20 mouse cellular contexts compared by ENCODE assay signal in the genomic region with DNA sequence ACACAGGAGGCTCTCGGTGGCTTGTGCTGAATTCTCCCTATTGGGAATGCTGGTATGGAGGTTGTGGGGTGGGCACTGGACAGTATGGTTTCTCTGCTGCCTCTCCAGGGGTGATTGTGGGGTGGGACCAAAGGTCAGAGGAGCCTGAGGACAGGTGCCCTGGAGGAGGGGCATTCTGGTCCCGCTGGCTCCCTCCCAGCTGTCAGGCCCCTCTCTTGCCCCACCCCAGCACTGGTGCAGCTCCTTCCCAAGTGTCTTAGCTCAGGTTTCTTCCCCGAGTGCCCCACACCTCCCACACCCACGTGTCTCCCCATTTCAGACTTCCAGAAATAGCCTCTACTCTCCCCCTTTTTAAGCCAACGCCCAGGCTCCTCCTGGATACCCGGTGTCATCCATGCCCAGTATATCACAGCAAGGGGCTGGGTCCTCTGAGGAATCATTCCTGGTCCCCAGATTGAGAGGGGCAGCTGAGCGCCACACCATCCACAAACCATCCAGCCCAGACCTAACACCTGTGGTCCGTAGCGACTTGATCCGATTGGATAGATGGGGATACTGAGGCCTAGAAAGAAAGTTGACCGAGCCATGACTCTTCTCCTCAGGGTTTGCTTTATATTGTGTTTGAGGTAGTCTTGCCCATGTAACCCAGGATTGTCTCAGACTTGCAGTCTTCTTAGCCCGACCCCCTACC. TPM values are rescaled to one million over a fixed set of nuclear protein-coding genes. Genes with fewer than 3 reads are reported as not detected.
DNase-seq lines count a peak whose midpoint lies in the region; ATAC-seq and TF ChIP-seq lines count a peak whose summit lies in the region.
"Had no signal": no experiment of that assay in that cellular context is flagged by ENCODE, and none has a peak within 500 bp of the region (broad histone marks: within the 10 kb centered on the region; RNA-seq: fewer than 3 reads in every experiment).

No protein-coding gene starts in this region.

- intact Hi-C loops in gastrocnemius, adult 2 months (cut with DNase I), result loop anchor here (2.0 kb wide), 1 partner anchor 22 kb away; no protein-coding TSS in a partner anchor

- H3K9ac ChIP-seq in hindbrain, postnatal 0 days (replicated peaks; ENCODE audit: low read length), result no peak overlapping the region
- no peak overlapping the region for H3K9ac ChIP-seq in hindbrain, embryonic 13.5 days
- no peak overlapping the region for H3K9ac ChIP-seq in neural tube, embryonic 15.5 days (replicated peaks)
- H3K9ac ChIP-seq: forebrain, embryonic 15.5 days; liver, postnatal 0 days had no signal

- H3K4me2 ChIP-seq in hindbrain, postnatal 0 days (ENCODE audit: low read depth, low read length), result no peak overlapping the region
- no peak overlapping the region for H3K4me2 ChIP-seq in hindbrain, embryonic 13.5 days
- no peak overlapping the region for H3K4me2 ChIP-seq in neural tube, embryonic 15.5 days
- H3K4me2 ChIP-seq: forebrain, embryonic 15.5 days had no signal

- DNase-seq in gastrocnemius, adult 2 months, result peak; percentile 65
- no peak for DNase-seq in gastrocnemius, postnatal 25 days
- DNase-seq in hindbrain, postnatal 0 days (ENCODE audit: low spot score), result no peak
- no peak for DNase-seq in limb, embryonic 10.5 days (ENCODE audit: low spot score)
- DNase-seq in thymus, postnatal 4 days, result no peak
- DNase-seq in spleen, postnatal 36 days (ENCODE audit: low spot score in 2 of 2), result no peak
- DNase-seq: adrenal gland, postnatal 14 days; cerebellum, adult 2 months; cerebellum, postnatal 36 days; embryo, embryonic 11 days; gastrocnemius, postnatal 36 days; heart, adult 2 months; kidney, adult 18-20 months; kidney, postnatal 4 days; liver, postnatal 0 days; thymus, adult 18-20 months had no signal

- no peak overlapping the region for H3K4me3 ChIP-seq in gastrocnemius, adult 2 months
- H3K4me3 ChIP-seq in hindbrain, postnatal 0 days (ENCODE audit: low read length), result no peak overlapping the region
- no peak overlapping the region for H3K4me3 ChIP-seq in hindbrain, embryonic 13.5 days
- H3K4me3 ChIP-seq in limb, embryonic 10.5 days, result no peak overlapping the region
- H3K4me3 ChIP-seq in neural tube, embryonic 15.5 days (replicated peaks), result no peak overlapping the region
- H3K4me3 ChIP-seq: forebrain, embryonic 15.5 days; heart, adult 2 months had no signal

- no peak for ATAC-seq in hindbrain, postnatal 0 days
- ATAC-seq in hindbrain, embryonic 13.5 days (ENCODE audit: low FRiP score), result no peak
- no peak for ATAC-seq in neural tube, embryonic 15.5 days (ENCODE audit: low FRiP score)
- ATAC-seq: CD4-positive, CD25-positive, alpha-beta regulatory T cell, adult 4 months; forebrain, embryonic 15.5 days; liver, postnatal 0 days had no signal

- 89% methylated on average over 12 of the region's 12 CpGs for WGBS in hindbrain, postnatal 0 days
- WGBS in hindbrain, embryonic 13.5 days, result 89% methylated on average over 12 of the region's 12 CpGs
- 83% methylated on average over 12 of the region's 12 CpGs for WGBS in limb, embryonic 10.5 days
- WGBS in neural tube, embryonic 15.5 days, result 89% methylated on average over 12 of the region's 12 CpGs

- no peaks in the 10 kb centered on the region for H3K27me3 ChIP-seq in hindbrain, postnatal 0 days (ENCODE audit: insufficient read depth, low read length)
- H3K27me3 ChIP-seq in hindbrain, embryonic 13.5 days, result no peaks in the 10 kb centered on the region
- H3K27me3 ChIP-seq in limb, embryonic 10.5 days (ENCODE audit: low read depth, poor library complexity, severe bottlenecking), result no peaks in the 10 kb centered on the region
- no peaks in the 10 kb centered on the region for H3K27me3 ChIP-seq in neural tube, embryonic 15.5 days (replicated peaks)
- H3K27me3 ChIP-seq: forebrain, embryonic 15.5 days had no signal

- peaks cover 3% of the 10 kb centered on the region; the same call in 1 of the 2 replicates for H3K36me3 ChIP-seq in hindbrain, postnatal 0 days (ENCODE audit: insufficient read depth, low read length)
- H3K36me3 ChIP-seq in hindbrain, embryonic 13.5 days, result peaks cover 30% of the 10 kb centered on the region
- peaks cover 16% of the 10 kb centered on the region for H3K36me3 ChIP-seq in limb, embryonic 10.5 days
- H3K36me3 ChIP-seq in neural tube, embryonic 15.5 days, result peaks cover 10% of the 10 kb centered on the region; the same call in 1 of the 2 replicates

- TF ChIP-seq CTCF in gastrocnemius, adult 2 months (IDR thresholded peaks at IDR 0.05), result no peak
- TF ChIP-seq CTCF in hindbrain, postnatal 0 days (IDR thresholded peaks at IDR 0.05; ENCODE audit: low read depth), result no peak

- no peaks in the 10 kb centered on the region for H3K4me1 ChIP-seq in hindbrain, postnatal 0 days (ENCODE audit: insufficient read depth, low read length)
- H3K4me1 ChIP-seq in hindbrain, embryonic 13.5 days (replicated peaks), result peaks cover 10% of the 10 kb centered on the region; the same call in 1 of the 2 replicates
- H3K4me1 ChIP-seq in limb, embryonic 10.5 days, result peaks cover 26% of the 10 kb centered on the region
- peaks cover 3% of the 10 kb centered on the region; the same call in 1 of the 2 replicates for H3K4me1 ChIP-seq in neural tube, embryonic 15.5 days
- H3K4me1 ChIP-seq: forebrain, embryonic 15.5 days had no signal

- H3K9me3 ChIP-seq in hindbrain, postnatal 0 days (ENCODE audit: low read length), result no peaks in the 10 kb centered on the region
- no peaks in the 10 kb centered on the region for H3K9me3 ChIP-seq in hindbrain, embryonic 13.5 days
- no peaks in the 10 kb centered on the region for H3K9me3 ChIP-seq in limb, embryonic 10.5 days (replicated peaks)
- H3K9me3 ChIP-seq in neural tube, embryonic 15.5 days (replicated peaks), result no peaks in the 10 kb centered on the region
- H3K9me3 ChIP-seq: forebrain, embryonic 15.5 days had no signal

- peak overlapping the region; percentile 82 for H3K27ac ChIP-seq in gastrocnemius, adult 2 months
- H3K27ac ChIP-seq in hindbrain, postnatal 0 days, result peak overlapping the region; percentile 3; the same call in 1 of the 2 replicates
- H3K27ac ChIP-seq in hindbrain, embryonic 13.5 days, result no peak overlapping the region
- 0 out of 2 replicates have a peak overlapping the region, but pooled peaks have one; percentile 4 for H3K27ac ChIP-seq in limb, embryonic 10.5 days
- peak overlapping the region; percentile 29; the same call in 1 of the 2 replicates for H3K27ac ChIP-seq in neural tube, embryonic 15.5 days (replicated peaks)
- H3K27ac ChIP-seq: forebrain, embryonic 15.5 days had no signal

RNA-seq across cellular contexts. Expression of a gene that starts 24.4 kb away (rescaled TPM):
- total RNA-seq in gastrocnemius, adult 2 months (2021), result 10 to 100 TPM; 13.8 to 17.0 TPM
- 10 to 100 TPM; 15.4 to 18.0 TPM for total RNA-seq in gastrocnemius, postnatal 25 days (2021)
- 72.9 and 80.6 TPM in 2 replicates for total RNA-seq in hindbrain, postnatal 0 days (2014; rRNA removed)
- 14.0 and 14.2 TPM in 2 replicates for polyA plus RNA-seq in hindbrain, postnatal 0 days (2015; fragmentation: Nextera tagmentation; extraction: Ambion mirVana)
- 17.4 and 18.4 TPM in 2 replicates for polyA plus RNA-seq in hindbrain, embryonic 13.5 days (2015; fragmentation: Nextera tagmentation; extraction: Ambion mirVana)
- polyA plus RNA-seq in limb, embryonic 10.5 days (2016; fragmentation: Nextera tagmentation; extraction: Ambion mirVana), result 9.5 and 10.3 TPM in 2 replicates
- 20.9 and 21.4 TPM in 2 replicates for polyA plus RNA-seq in neural tube, embryonic 15.5 days (2015; fragmentation: Nextera tagmentation; extraction: Ambion mirVana)

RNA-seq across cellular contexts. Expression of a gene that starts 44.4 kb away (rescaled TPM):
- 1 to 10 TPM; 5.8 to 7.1 TPM for total RNA-seq in gastrocnemius, adult 2 months (2021)
- total RNA-seq in gastrocnemius, postnatal 25 days (2021), result 1 to 10 TPM; 5.1 TPM
- 22.8 and 68.5 TPM in 2 replicates for total RNA-seq in hindbrain, postnatal 0 days (2014; rRNA removed)
- 25.6 and 25.9 TPM in 2 replicates for polyA plus RNA-seq in hindbrain, postnatal 0 days (2015; fragmentation: Nextera tagmentation; extraction: Ambion mirVana)
- 35.1 and 37.8 TPM in 2 replicates for polyA plus RNA-seq in hindbrain, embryonic 13.5 days (2015; fragmentation: Nextera tagmentation; extraction: Ambion mirVana)
- polyA plus RNA-seq in limb, embryonic 10.5 days (2016; fragmentation: Nextera tagmentation; extraction: Ambion mirVana), result 42.0 and 45.2 TPM in 2 replicates
- 30.1 and 33.0 TPM in 2 replicates for polyA plus RNA-seq in neural tube, embryonic 15.5 days (2015; fragmentation: Nextera tagmentation; extraction: Ambion mirVana)

RNA-seq across cellular contexts. Expression of a gene that starts 44.7 kb away (rescaled TPM):
- 1 to 10 TPM; 3.3 to 4.4 TPM for total RNA-seq in gastrocnemius, adult 2 months (2021)
- total RNA-seq in gastrocnemius, postnatal 25 days (2021), result 1 to 10 TPM; 3.3 to 3.4 TPM
- 18.3 and 21.0 TPM in 2 replicates for total RNA-seq in hindbrain, postnatal 0 days (2014; rRNA removed)
- polyA plus RNA-seq in hindbrain, postnatal 0 days (2015; fragmentation: Nextera tagmentation; extraction: Ambion mirVana), result 9.2 and 10.5 TPM in 2 replicates
- polyA plus RNA-seq in hindbrain, embryonic 13.5 days (2015; fragmentation: Nextera tagmentation; extraction: Ambion mirVana), result 16.6 and 17.4 TPM in 2 replicates
- 10.3 and 11.5 TPM in 2 replicates for polyA plus RNA-seq in limb, embryonic 10.5 days (2016; fragmentation: Nextera tagmentation; extraction: Ambion mirVana)
- polyA plus RNA-seq in neural tube, embryonic 15.5 days (2015; fragmentation: Nextera tagmentation; extraction: Ambion mirVana), result 12.4 and 12.6 TPM in 2 replicates

RNA-seq across cellular contexts. Expression of a gene that starts 58.2 kb away (rescaled TPM):
- total RNA-seq in gastrocnemius, adult 2 months (2021), result 1 to 10 TPM; 6.5 TPM
- 1 to 10 TPM; 7.5 TPM for total RNA-seq in gastrocnemius, postnatal 25 days (2021)
- total RNA-seq in hindbrain, postnatal 0 days (2014; rRNA removed), result 72.3 and 74.5 TPM in 2 replicates
- polyA plus RNA-seq in hindbrain, postnatal 0 days (2015; fragmentation: Nextera tagmentation; extraction: Ambion mirVana), result 126 and 127 TPM in 2 replicates
- 134 TPM in 2 replicates for polyA plus RNA-seq in hindbrain, embryonic 13.5 days (2015; fragmentation: Nextera tagmentation; extraction: Ambion mirVana)
- polyA plus RNA-seq in limb, embryonic 10.5 days (2016; fragmentation: Nextera tagmentation; extraction: Ambion mirVana), result 134 and 143 TPM in 2 replicates
- 121 and 123 TPM in 2 replicates for polyA plus RNA-seq in neural tube, embryonic 15.5 days (2015; fragmentation: Nextera tagmentation; extraction: Ambion mirVana)
